Mouse (Mus musculus) mature B cell (primary cell): Measurements from ENCODE around the gene Gpx4.

Experiments used
- in situ Hi-C: fragments of 300-500 bp; cut with MboI; formaldehyde crosslinking; loops from 2 replicates; pipeline ENCODE4 v1.14.3; 2019

Gene Gpx4

GRCm38 (mm10) chr10:80105460-80105859 is 58.5 kb downstream of the Gpx4 start, which contains the start of gene Sbno2:
Gene Sbno2 (minus strand): TSS chr10:80105571.
- in situ Hi-C loops: no loop called here

- in situ Hi-C loops: no loop called here
Observed at GRCm38 (mm10) chr10:80105926-80106325, 59.0 kb downstream of the Gpx4 start.
